Mouse (Mus musculus) lung, postnatal 25 days (tissue): Measurements from ENCODE around the gene Sec1.

Source experiments
- DNase-seq: peaks from one replicate; pipeline ENCODE4 v3.0.0; 2022; ENCODE audit warnings: low spot score

Sec1 gene

DNA sequence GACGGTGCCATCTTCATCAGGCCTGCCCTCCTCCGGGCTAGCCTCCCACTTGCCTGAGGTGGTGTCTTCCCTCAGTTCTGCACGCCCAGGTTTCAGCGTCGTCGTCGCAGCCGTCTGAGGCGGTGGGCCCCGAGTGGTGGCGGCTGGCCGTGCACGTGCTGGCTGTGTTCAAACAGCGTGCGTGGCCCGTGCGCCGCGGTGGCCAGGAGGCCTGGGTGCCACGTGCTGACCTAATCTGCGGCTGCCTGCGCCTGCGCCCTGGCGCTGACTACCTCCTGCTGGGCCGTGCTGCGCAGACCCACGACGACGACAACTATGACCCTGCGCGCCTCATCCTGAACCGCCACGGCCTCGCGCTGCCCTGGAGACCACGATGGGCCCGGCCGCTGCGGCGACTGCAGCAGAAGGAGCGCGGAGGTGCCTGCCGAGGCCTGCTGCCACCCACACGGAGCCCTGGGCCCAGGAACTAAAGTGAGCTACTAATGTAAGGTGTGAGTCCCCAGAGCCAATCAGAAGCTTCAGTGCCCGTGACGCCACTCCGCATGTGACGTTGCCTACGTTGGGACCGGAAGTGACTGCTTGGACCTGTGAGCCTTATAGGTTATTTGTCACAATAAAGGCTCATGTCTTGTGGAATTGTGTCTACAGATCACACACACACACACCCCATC is at the start of gene Sec1:
Gene Sec1, minus strand, starts transcription at position 482 of the 671 bp plus-strand sequence.
- no peak for DNase-seq

- DNase-seq: no peak
Observed at GRCm38 (mm10) chr7:45742338-45742737, 48.1 kb upstream of the Sec1 start.

- DNase-seq: peak; percentile 39
Observed at GRCm38 (mm10) chr7:45741777-45742176, 47.6 kb upstream of the Sec1 start.

GRCm38 (mm10) chr7:45741308-45741707 is 47.1 kb upstream of the Sec1 start:
- DNase-seq: no peak

- DNase-seq: no peak
Observed at GRCm38 (mm10) chr7:45739820-45740219, 45.6 kb upstream of the Sec1 start.

GRCm38 (mm10) chr7:45739162-45739763 is 45.1 kb upstream of the Sec1 start:
- DNase-seq: peak; percentile 87

GRCm38 (mm10) chr7:45733477-45733876 is 39.3 kb upstream of the Sec1 start:
- DNase-seq: no peak

DNA sequence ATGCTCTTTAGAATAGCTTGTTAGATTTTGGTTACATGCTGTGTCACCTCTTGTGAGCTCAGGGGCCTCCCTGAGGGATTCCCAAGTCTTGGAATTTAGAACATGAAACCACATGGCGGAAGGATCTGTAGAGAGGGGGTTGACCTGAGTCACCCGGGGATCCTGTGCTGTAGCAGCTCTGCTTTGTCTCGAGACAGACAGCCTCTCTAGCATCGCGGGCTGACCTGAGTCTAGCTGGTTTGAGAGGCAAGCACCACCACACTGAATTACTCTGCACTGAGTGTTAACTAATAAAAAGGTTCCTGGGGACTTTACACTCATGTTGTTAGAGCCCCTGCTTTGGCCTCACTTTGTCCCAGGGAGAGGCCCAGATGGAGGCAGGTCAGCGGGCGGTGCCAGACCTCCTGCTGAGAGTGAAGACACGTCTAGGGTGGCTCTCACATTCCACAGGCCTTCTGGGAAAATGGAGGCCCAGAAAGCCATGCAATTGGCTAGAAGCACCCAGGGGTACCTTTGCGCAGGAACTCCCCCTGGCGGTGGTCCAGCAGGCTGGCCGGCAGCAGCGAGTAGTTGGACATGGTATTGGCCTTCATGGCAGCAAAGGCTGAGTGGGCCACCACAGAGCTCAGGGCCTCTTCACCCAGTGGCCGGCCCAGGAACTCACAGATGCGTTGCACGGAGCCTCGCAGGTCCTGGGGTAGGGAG is 36.7 kb upstream of the Sec1 start:
- DNase-seq: no peak

DNA sequence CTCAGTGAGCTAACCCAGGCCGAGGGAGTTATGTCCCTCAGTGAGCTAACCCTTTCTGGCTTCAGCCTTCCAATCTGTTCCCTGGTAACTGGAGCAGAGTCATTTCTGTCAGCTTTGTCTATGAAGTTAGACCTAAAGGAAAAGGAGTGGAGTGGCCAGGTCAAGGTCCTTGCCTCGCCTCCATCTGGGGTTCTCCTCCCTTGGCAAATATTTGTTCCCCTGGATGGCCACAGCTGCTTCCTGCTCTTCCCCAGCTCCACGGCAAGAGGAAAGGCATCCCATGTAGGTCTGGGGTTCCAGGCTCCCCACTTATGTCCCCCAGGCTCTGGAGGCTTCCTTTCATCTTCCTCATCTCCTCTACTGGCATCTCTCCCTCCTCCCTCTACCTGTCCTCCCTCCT is 33.4 kb upstream of the Sec1 start:
- no peak for DNase-seq

GRCm38 (mm10) chr7:45726419-45726818 is 32.2 kb upstream of the Sec1 start:
- no peak for DNase-seq

GRCm38 (mm10) chr7:45725713-45726112 is 31.5 kb upstream of the Sec1 start, which contains the start of gene Spaca4:
Gene Spaca4 (minus strand): TSS chr7:45725813.
- no peak for DNase-seq

DNA sequence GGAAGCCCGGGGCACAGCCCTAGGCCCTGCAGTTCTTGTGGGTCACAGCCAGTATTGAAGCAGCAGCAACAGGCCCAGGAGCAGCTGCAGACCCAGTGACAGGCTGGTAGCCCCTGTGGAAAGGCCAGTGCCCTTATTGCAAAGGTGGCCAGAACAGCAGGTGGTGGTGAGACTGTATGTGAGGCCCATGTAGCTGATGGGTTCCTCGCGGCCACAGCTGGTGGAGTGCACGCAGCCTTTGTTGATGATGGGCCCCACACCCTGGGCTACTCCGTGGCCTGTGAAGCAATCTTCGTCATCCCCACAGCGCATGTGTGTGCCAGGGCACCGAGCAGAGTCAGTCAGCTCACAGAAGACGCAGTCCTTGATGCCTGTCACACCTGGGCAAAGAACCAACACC is 30.9 kb upstream of the Sec1 start:
- no peak for DNase-seq

GRCm38 (mm10) chr7:45723781-45724180 is 29.6 kb upstream of the Sec1 start:
- no peak for DNase-seq

DNA sequence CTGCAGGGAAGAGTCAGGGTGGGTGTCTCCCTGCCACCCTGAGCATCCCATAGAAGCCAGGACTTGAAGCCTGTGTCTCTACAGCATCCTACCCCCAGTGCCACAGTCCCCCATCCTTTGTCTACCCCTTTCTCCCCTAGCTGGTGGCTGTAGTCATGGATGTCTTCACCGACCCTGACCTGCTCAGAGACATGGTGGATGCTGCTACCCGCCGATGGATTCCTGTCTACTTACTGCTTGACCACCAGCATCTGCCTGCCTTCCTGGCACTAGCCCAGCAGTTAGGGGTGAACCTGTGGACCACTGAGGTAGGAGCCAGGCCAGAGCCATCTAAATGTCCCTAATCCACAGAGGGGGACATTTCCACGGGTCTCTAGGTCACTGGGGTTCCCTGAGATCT is 29.1 kb upstream of the Sec1 start:
- DNase-seq: no peak

DNA sequence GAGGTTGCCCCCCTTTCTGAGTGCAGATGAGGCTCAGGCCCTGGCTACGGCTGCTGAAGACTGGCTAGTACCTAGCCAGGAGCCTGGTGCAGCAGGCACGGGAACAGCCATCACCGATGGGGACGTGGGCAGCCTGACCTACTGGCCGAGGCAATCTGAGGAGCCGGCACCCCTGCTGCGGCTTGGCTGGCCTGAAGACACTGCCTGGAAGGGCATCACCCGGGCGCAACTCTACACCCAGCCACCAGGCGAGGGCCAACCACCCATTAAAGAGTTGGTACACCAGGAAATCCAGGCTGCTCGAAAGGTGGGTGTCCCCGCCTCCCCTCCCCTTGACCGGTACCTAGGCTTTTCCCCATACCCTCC is 28.1 kb upstream of the Sec1 start:
- DNase-seq: no peak

DNA sequence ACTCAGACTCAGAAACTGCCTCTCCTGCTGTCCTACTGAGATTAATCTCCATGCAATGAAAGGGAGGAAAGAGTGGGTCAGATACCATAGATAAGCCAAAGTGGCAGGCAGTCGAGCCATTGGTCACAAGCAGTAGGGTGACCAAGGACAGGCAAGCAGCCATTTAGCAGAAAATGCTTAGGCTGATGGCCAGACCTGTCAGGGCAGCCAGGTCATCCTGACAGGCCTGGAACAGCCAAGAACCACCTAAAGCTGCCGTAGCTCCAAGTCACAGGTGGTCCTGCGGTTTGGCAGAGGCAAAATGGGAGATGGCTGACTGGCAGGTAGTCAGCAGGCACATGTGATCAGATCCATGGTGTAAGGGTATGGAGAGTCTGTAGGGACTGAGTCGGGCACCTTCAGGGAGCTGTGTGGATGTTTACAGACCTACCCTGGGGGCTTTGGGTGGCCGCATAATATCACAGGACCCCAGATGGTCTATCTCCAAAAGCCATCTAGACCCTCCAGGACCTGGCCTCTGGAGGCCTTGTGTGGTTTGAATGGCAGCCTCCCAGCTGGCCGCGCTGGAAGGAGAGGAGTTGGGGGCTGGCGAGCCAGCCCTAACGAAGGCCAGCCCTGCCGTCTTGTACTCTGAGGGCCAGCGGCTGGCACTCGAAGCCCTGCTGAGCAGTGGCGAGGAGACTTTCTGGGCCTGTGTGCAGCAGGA is 27.6 kb upstream of the Sec1 start:
- DNase-seq: no peak

- no peak for DNase-seq
Observed at GRCm38 (mm10) chr7:45721234-45721571, 27.0 kb upstream of the Sec1 start.

DNA sequence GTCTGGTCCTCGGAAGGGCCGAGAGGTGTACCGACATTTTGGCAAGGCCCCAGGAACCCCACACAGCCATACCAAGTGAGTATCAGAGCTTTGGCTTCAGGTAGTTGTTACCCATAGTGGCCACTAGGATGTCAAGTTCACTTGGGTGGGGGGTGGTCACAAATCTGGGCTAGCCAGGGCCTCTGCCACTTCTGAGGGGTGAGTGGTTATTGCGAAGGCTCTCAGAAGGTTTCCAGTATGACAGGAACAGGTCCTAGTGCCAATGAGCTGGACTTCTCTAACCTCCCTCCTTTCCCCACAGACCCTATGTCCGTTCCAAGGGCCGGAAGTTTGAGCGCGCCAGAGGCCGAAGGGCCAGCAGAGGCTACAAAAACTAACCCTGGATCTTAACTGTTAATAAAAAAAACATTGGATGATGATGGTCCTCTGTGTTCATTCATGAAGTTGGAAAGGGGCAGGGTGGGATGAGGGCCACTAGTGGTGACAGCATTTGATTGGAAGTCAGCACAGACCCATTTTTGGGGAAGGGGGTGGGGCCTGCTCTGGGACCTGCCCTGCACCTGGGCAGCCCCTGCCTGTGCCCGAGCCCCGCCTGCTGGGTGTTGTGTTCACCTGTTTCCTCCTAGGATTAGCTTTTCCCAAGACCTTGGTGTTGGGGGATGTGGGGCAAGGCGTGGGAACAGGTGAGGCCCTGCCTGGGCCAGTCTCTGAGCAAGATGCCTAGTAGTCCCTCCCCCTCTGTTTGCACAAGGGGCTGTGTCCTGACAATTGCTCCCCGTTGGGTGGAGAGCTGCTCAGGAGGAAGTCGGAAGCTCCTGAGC is 26.4 kb upstream of the Sec1 start, which contains the start of gene Fam83e:
Gene Fam83e, plus strand, starts transcription at position 800 of the 821 bp plus-strand sequence.
- no peak for DNase-seq

- no peak for DNase-seq
Observed at GRCm38 (mm10) chr7:45719738-45720412, 25.7 kb upstream of the Sec1 start.

- no peak for DNase-seq
Observed at GRCm38 (mm10) chr7:45719180-45719579, 25.0 kb upstream of the Sec1 start.

- no peak for DNase-seq
Observed at GRCm38 (mm10) chr7:45718331-45718730, 24.1 kb upstream of the Sec1 start.
